ENCODE assay signal across 20 mouse cellular contexts in the genomic region with DNA sequence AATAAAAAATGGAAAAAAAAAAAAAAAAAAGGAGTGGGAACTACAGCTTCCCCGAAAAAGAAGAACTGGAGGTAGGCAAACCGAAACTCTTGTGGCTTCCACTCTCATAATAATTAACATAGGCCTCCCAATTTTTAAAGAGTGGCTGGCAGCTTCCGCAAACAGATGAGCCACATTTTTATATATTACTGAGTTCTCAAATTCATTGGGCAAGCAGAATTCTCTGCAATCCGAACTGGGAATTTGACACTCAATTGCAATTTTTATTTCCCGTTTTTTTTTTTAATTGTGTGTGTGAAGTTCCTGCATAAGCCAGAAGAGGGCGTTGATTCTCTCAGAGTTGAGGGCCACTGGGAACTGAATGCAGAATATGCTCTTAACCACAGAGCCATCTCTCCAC. TPM values are rescaled to one million over a fixed set of nuclear protein-coding genes. Genes with fewer than 3 reads are reported as not detected.
DNase-seq lines count a peak whose midpoint lies in the region; ATAC-seq and TF ChIP-seq lines count a peak whose summit lies in the region.
"Had no signal": no experiment of that assay in that cellular context is flagged by ENCODE, and none has a peak within 500 bp of the region (broad histone marks: within the 10 kb centered on the region; RNA-seq: fewer than 3 reads in every experiment).

No protein-coding gene starts in this region.

- peak; percentile 5 for TF ChIP-seq RAD21 in MEL (IDR thresholded peaks at IDR 0.05; ENCODE audit: low read depth, low read length)

- H3K4me3 ChIP-seq in heart, embryonic 11.5 days (ENCODE audit: low read depth, low read length), result no peak overlapping the region
- no peak overlapping the region for H3K4me3 ChIP-seq in liver, adult 2 months (ENCODE audit: insufficient read depth, low read depth, low read length)
- H3K4me3 ChIP-seq in liver, embryonic 11.5 days (ENCODE audit: low read depth, low read length), result no peak overlapping the region
- H3K4me3 ChIP-seq in MEL (ENCODE audit: control insufficient read depth in 1 of 2, insufficient read depth in 1 of 2, low read depth in 2 of 2, low read length in 2 of 2), result no peak overlapping the region
- H3K4me3 ChIP-seq: limb, embryonic 12.5 days; midbrain, embryonic 15.5 days had no signal

- H3K9ac ChIP-seq in heart, embryonic 11.5 days (ENCODE audit: low read depth, low read length), result no peak overlapping the region
- no peak overlapping the region for H3K9ac ChIP-seq in liver, adult 2 months (ENCODE audit: low read depth, low read length)
- H3K9ac ChIP-seq in liver, embryonic 11.5 days (ENCODE audit: low read depth, low read length), result no peak overlapping the region
- no peak overlapping the region for H3K9ac ChIP-seq in MEL (ENCODE audit: control insufficient read depth, low read depth, low read length, poor library complexity, severe bottlenecking)
- H3K9ac ChIP-seq: limb, embryonic 12.5 days; midbrain, embryonic 15.5 days had no signal

- TF ChIP-seq EP300 in MEL (IDR thresholded peaks at IDR 0.05; ENCODE audit: low read depth in 1 of 2, low read length in 2 of 2), result no peak

- WGBS in heart, embryonic 11.5 days (ENCODE audit: insufficient replicate concordance), result 56% methylated on average over 6 of the region's 6 CpGs
- WGBS in liver, adult 2 months, result 65% methylated on average over 6 of the region's 6 CpGs
- 53% methylated on average over 6 of the region's 6 CpGs for WGBS in liver, embryonic 11.5 days

- H3K36me3 ChIP-seq in heart, embryonic 11.5 days (ENCODE audit: control insufficient read depth, insufficient read depth, low read length), result no peaks in the 10 kb centered on the region
- H3K36me3 ChIP-seq in liver, adult 2 months (ENCODE audit: control insufficient read depth, insufficient read depth, low read length), result no peaks in the 10 kb centered on the region
- H3K36me3 ChIP-seq in liver, embryonic 11.5 days (ENCODE audit: control insufficient read depth, insufficient read depth, low read length), result no peaks in the 10 kb centered on the region
- no peaks in the 10 kb centered on the region for H3K36me3 ChIP-seq in MEL (ENCODE audit: control insufficient read depth in 1 of 2, insufficient read depth in 2 of 2, low read length in 2 of 2)
- H3K36me3 ChIP-seq: limb, embryonic 12.5 days; midbrain, embryonic 15.5 days had no signal

- no peak overlapping the region for H3K27ac ChIP-seq in heart, embryonic 11.5 days (ENCODE audit: low read depth, low read length)
- no peak overlapping the region for H3K27ac ChIP-seq in liver, adult 2 months (replicated peaks; ENCODE audit: insufficient read depth, low read depth, low read length)
- no peak overlapping the region for H3K27ac ChIP-seq in liver, embryonic 11.5 days (ENCODE audit: low read depth, low read length)
- H3K27ac ChIP-seq in MEL (ENCODE audit: control insufficient read depth, low read depth, low read length), result no peak overlapping the region
- H3K27ac ChIP-seq: limb, embryonic 12.5 days; midbrain, embryonic 15.5 days had no signal

- no peak overlapping the region for H3K4me2 ChIP-seq in heart, embryonic 11.5 days
- no peak overlapping the region for H3K4me2 ChIP-seq in liver, embryonic 11.5 days
- H3K4me2 ChIP-seq: limb, embryonic 12.5 days; midbrain, embryonic 15.5 days had no signal

- no peak for TF ChIP-seq CTCF in liver, adult 2 months (IDR thresholded peaks at IDR 0.05; ENCODE audit: low read depth, low read length)
- TF ChIP-seq CTCF in MEL (IDR thresholded peaks at IDR 0.05 in 2 of 3, conservative IDR thresholded peaks at IDR 0.05 in 1 of 3; ENCODE audit: control insufficient read depth in 1 of 3, insufficient read depth in 1 of 3, low read depth in 2 of 3, low read length in 3 of 3, poor library complexity in 1 of 3, severe bottlenecking in 1 of 3), result peak in 2 of 3 experiments; percentile 19 to 44; a peak in 3 of 6 replicates

- H3K9me3 ChIP-seq in heart, embryonic 11.5 days (replicated peaks; ENCODE audit: control insufficient read depth, low read length), result no peaks in the 10 kb centered on the region
- H3K9me3 ChIP-seq in liver, embryonic 11.5 days (ENCODE audit: control insufficient read depth, low read length), result no peaks in the 10 kb centered on the region
- H3K9me3 ChIP-seq in MEL (replicated peaks; ENCODE audit: insufficient read depth, low read length), result no peaks in the 10 kb centered on the region
- H3K9me3 ChIP-seq: limb, embryonic 12.5 days; midbrain, embryonic 15.5 days had no signal

- H3K79me2 ChIP-seq in liver, adult 2 months (ENCODE audit: control insufficient read depth, insufficient read depth, low read length), result no peaks in the 10 kb centered on the region
- no peaks in the 10 kb centered on the region for H3K79me2 ChIP-seq in MEL (ENCODE audit: control insufficient read depth, insufficient read depth, low read length, poor library complexity)

- TF ChIP-seq POLR2A in liver, adult 2 months (IDR thresholded peaks at IDR 0.05; ENCODE audit: extremely low read depth, insufficient read depth, low read length), result no peak
- no peak for TF ChIP-seq POLR2A in MEL (IDR thresholded peaks at IDR 0.05; ENCODE audit: control insufficient read depth in 1 of 2, insufficient read depth in 1 of 2, low read depth in 1 of 2, low read length in 2 of 2, poor library complexity in 1 of 2)

- H3K27me3 ChIP-seq in heart, embryonic 11.5 days (ENCODE audit: control insufficient read depth, insufficient read depth, low read length), result no peaks in the 10 kb centered on the region
- peaks cover 12% of the 10 kb centered on the region; the same call in 1 of the 2 replicates for H3K27me3 ChIP-seq in liver, adult 2 months (ENCODE audit: control insufficient read depth, insufficient read depth, low read length)
- no peaks in the 10 kb centered on the region for H3K27me3 ChIP-seq in liver, embryonic 11.5 days (replicated peaks; ENCODE audit: control insufficient read depth, insufficient read depth, low read length)
- peaks cover 0 to 8% of the 10 kb centered on the region in 2 experiments; a peak in 2 of 4 replicates for H3K27me3 ChIP-seq in MEL (ENCODE audit: control insufficient read depth in 1 of 2, insufficient read depth in 2 of 2, low read length in 2 of 2)

- no peak for ATAC-seq in heart, embryonic 11.5 days (replicated peaks; ENCODE audit: insufficient number of reproducible peaks, low FRiP score, low TSS enrichment)
- ATAC-seq in liver, embryonic 11.5 days (replicated peaks; ENCODE audit: low FRiP score), result no peak
- ATAC-seq: midbrain, embryonic 15.5 days had no signal

- peaks cover 4% of the 10 kb centered on the region; the same call in 1 of the 2 replicates for H3K4me1 ChIP-seq in heart, embryonic 11.5 days (ENCODE audit: control insufficient read depth, insufficient read depth, low read length)
- H3K4me1 ChIP-seq in liver, adult 2 months (ENCODE audit: control insufficient read depth, insufficient read depth, low read length), result no peaks in the 10 kb centered on the region
- H3K4me1 ChIP-seq in liver, embryonic 11.5 days (replicated peaks; ENCODE audit: control insufficient read depth, insufficient read depth, low read length), result peaks cover 6% of the 10 kb centered on the region
- no peaks in the 10 kb centered on the region for H3K4me1 ChIP-seq in MEL (ENCODE audit: control insufficient read depth in 1 of 2, insufficient read depth in 2 of 2, low read length in 2 of 2)

- DNase-seq in heart, adult 11 months, result peak; percentile 91
- DNase-seq in liver, adult 2 months (ENCODE audit: extremely low read depth, low read depth, low spot score), result peak; percentile 39
- DNase-seq in liver, embryonic 11.5 days (ENCODE audit: low spot score), result no peak
- DNase-seq in MEL (ENCODE audit: low read depth, low spot score), result peak; percentile 21
- peak; percentile 32 to 57 for DNase-seq in monocyte, adult 2 months (ENCODE audit: low read depth in 1 of 2, low spot score in 2 of 2)
- no peak for DNase-seq in right cerebral cortex, postnatal 14 days
- no peak for DNase-seq in spleen, postnatal 10 days (ENCODE audit: low spot score in 2 of 2)
- DNase-seq: cerebellum, adult 9-10 months; gastrocnemius, postnatal 36 days; kidney, postnatal 14 days; thymus, postnatal 25 days had no signal

RNA-seq across cellular contexts. Expression of gene Cd300e, which starts 4.8 kb away (rescaled TPM):
- not detected in 2 replicates for polyA plus RNA-seq in heart, embryonic 11.5 days (2014; fragmentation: Nextera tagmentation; extraction: Ambion mirVana)
- total RNA-seq in liver, adult 2 months (2014; rRNA removed), result 1.4 and 1.5 TPM in 2 replicates
- 0.52 and 1.3 TPM in 2 replicates for polyA plus RNA-seq in liver, adult 2 months (2012; rRNA removed)
- polyA plus RNA-seq in liver, embryonic 11.5 days (2014; fragmentation: Nextera tagmentation; extraction: Ambion mirVana), result 0.33 and 0.56 TPM in 2 replicates
- not detected in 2 replicates for total RNA-seq in MEL (2012; rRNA removed)
- polyA plus RNA-seq in MEL (2012; ENCODE audit: insufficient read depth in 1 of 2, insufficient read length in 2 of 2, low read depth in 1 of 2, low replicate concordance in 2 of 2, missing spikeins in 1 of 2), result not detected
- total RNA-seq: gastrocnemius, postnatal 36 days; layer of hippocampus, postnatal 25 days had no signal
- polyA plus RNA-seq: embryonic facial prominence, embryonic 11.5 days; limb, embryonic 12.5 days; midbrain, embryonic 15.5 days; neural tube, embryonic 14.5 days had no signal

RNA-seq across cellular contexts. Expression of gene Cd300ld3, which starts 18.6 kb away (rescaled TPM):
- polyA plus RNA-seq in heart, embryonic 11.5 days (2014; fragmentation: Nextera tagmentation; extraction: Ambion mirVana), result not detected in 2 replicates
- 3.7 and 4.1 TPM in 2 replicates for total RNA-seq in liver, adult 2 months (2014; rRNA removed)
- 3.3 and 5.4 TPM in 2 replicates for polyA plus RNA-seq in liver, adult 2 months (2012; rRNA removed)
- polyA plus RNA-seq in liver, embryonic 11.5 days (2014; fragmentation: Nextera tagmentation; extraction: Ambion mirVana), result not detected in 2 replicates
- total RNA-seq in MEL (2012; rRNA removed), result not detected in 2 replicates
- polyA plus RNA-seq in MEL (2012; ENCODE audit: insufficient read depth in 1 of 2, insufficient read length in 2 of 2, low read depth in 1 of 2, low replicate concordance in 2 of 2, missing spikeins in 1 of 2), result not detected
- polyA plus RNA-seq: embryonic facial prominence, embryonic 11.5 days; heart, postnatal 0 days; limb, embryonic 12.5 days; lung, embryonic 16.5 days; midbrain, embryonic 15.5 days; neural tube, embryonic 14.5 days; stomach, embryonic 16.5 days had no signal

RNA-seq across cellular contexts. Expression of gene Rab37, which starts 24.5 kb away (rescaled TPM):
- 1.3 and 2.9 TPM in 2 replicates for polyA plus RNA-seq in heart, embryonic 11.5 days (2014; fragmentation: Nextera tagmentation; extraction: Ambion mirVana)
- 0.09 and 0.20 TPM in 2 replicates for total RNA-seq in liver, adult 2 months (2014; rRNA removed)
- polyA plus RNA-seq in liver, adult 2 months (2012; rRNA removed), result 0.16 and 0.20 TPM in 2 replicates
- 6.3 and 7.9 TPM in 2 replicates for polyA plus RNA-seq in liver, embryonic 11.5 days (2014; fragmentation: Nextera tagmentation; extraction: Ambion mirVana)
- 17.2 and 20.6 TPM in 2 replicates for total RNA-seq in MEL (2012; rRNA removed)
- 10 to 100 TPM in 1 of 2 experiments, not detected in 1; 14.6 TPM for polyA plus RNA-seq in MEL (2012; ENCODE audit: insufficient read depth in 1 of 2, insufficient read length in 2 of 2, low read depth in 1 of 2, low replicate concordance in 2 of 2, missing spikeins in 1 of 2)

RNA-seq across cellular contexts. Expression of gene Cd300ld5, which starts 29.2 kb away (rescaled TPM):
- polyA plus RNA-seq in heart, embryonic 11.5 days (2014; fragmentation: Nextera tagmentation; extraction: Ambion mirVana), result not detected in 2 replicates
- total RNA-seq in liver, adult 2 months (2014; rRNA removed), result 0.18 TPM in 1 of 2 replicates, not detected in the other
- polyA plus RNA-seq in liver, adult 2 months (2012; rRNA removed), result 0.14 TPM in 1 of 2 replicates, not detected in the other
- not detected in 2 replicates for polyA plus RNA-seq in liver, embryonic 11.5 days (2014; fragmentation: Nextera tagmentation; extraction: Ambion mirVana)
- total RNA-seq in MEL (2012; rRNA removed), result not detected in 2 replicates
- not detected for polyA plus RNA-seq in MEL (2012; ENCODE audit: insufficient read depth in 1 of 2, insufficient read length in 2 of 2, low read depth in 1 of 2, low replicate concordance in 2 of 2, missing spikeins in 1 of 2)
- polyA plus RNA-seq: embryonic facial prominence, embryonic 11.5 days; heart, postnatal 0 days; limb, embryonic 12.5 days; lung, embryonic 16.5 days; midbrain, embryonic 15.5 days; neural tube, embryonic 14.5 days; stomach, embryonic 16.5 days had no signal

RNA-seq across cellular contexts. Expression of gene Cd300ld4, which starts 40.0 kb away (rescaled TPM):
- polyA plus RNA-seq in heart, embryonic 11.5 days (2014; fragmentation: Nextera tagmentation; extraction: Ambion mirVana), result not detected in 2 replicates
- not detected in 2 replicates for total RNA-seq in liver, adult 2 months (2014; rRNA removed)
- polyA plus RNA-seq in liver, adult 2 months (2012; rRNA removed), result not detected in 2 replicates
- polyA plus RNA-seq in liver, embryonic 11.5 days (2014; fragmentation: Nextera tagmentation; extraction: Ambion mirVana), result not detected in 2 replicates
- not detected in 2 replicates for total RNA-seq in MEL (2012; rRNA removed)
- not detected for polyA plus RNA-seq in MEL (2012; ENCODE audit: insufficient read depth in 1 of 2, insufficient read length in 2 of 2, low read depth in 1 of 2, low replicate concordance in 2 of 2, missing spikeins in 1 of 2)
- polyA plus RNA-seq: embryonic facial prominence, embryonic 11.5 days; heart, postnatal 0 days; limb, embryonic 12.5 days; lung, embryonic 16.5 days; midbrain, embryonic 15.5 days; neural tube, embryonic 14.5 days; stomach, embryonic 16.5 days had no signal

Comparison
In these comparisons a context has a peak if more than half of its experiments do, and no peak if none do; other contexts are left out.
1. DNase-seq: peak in heart, adult 11 months (single experiment), liver, adult 2 months (single experiment), MEL (single experiment) and monocyte, adult 2 months (2 of 2); none in liver, embryonic 11.5 days (single experiment), right cerebral cortex, postnatal 14 days (single experiment) and spleen, postnatal 10 days (0 of 2).